Mouse (Mus musculus) limb, embryonic 10.5 days (tissue): Measurements from ENCODE around the gene Nr5a2. TPM values are rescaled to one million over a fixed set of nuclear protein-coding genes. Genes with fewer than 3 reads are reported as not detected.
"Not testable (repeated sequence)": the region's sequence is repeated elsewhere in the genome, so short reads cannot be mapped to it uniquely, and the experiment has no call there.

Experiments used
- DNase-seq: peaks from one replicate; pipeline ENCODE4 v3.0.0-alpha.2; 2017; ENCODE audit warnings: low spot score
- H3K27ac ChIP-seq: fragments of 300-500 bp; sonication (generic); 2 replicates; pipeline ENCODE4 v1.5.1; 2016; ENCODE audit warnings: mild to moderate bottlenecking
- H3K27me3 ChIP-seq: fragments of 300-500 bp; sonication (generic); 2 replicates; pipeline ENCODE4 v1.6.1; 2016; ENCODE audit warnings: low read depth, mild to moderate bottlenecking; ENCODE audit not compliant: poor library complexity, severe bottlenecking
- H3K36me3 ChIP-seq: fragments of 300-500 bp; sonication (generic); 2 replicates; pipeline ENCODE4 v1.6.1; 2016; ENCODE audit warnings: mild to moderate bottlenecking, moderate library complexity
- H3K4me1 ChIP-seq: fragments of 300-500 bp; sonication (generic); 2 replicates; pipeline ENCODE4 v1.6.1; 2016
- H3K4me3 ChIP-seq: fragments of 300-500 bp; sonication (generic); 2 replicates; pipeline ENCODE4 v1.5.1; 2016; ENCODE audit warnings: mild to moderate bottlenecking, moderate library complexity
- H3K9me3 ChIP-seq: fragments of 300-500 bp; sonication (generic); replicated peaks from 2 replicates; pipeline ENCODE4 v1.6.1; 2016; ENCODE audit warnings: mild to moderate bottlenecking
- WGBS: fragments of 180-500 bp; shearing (Covaris S2); methylation state at CpG from one replicate; pipeline ENCODE4 v1.1.7; 2016; 5-methylcytosine and 5-hydroxymethylcytosine counted together
- polyA plus RNA-seq: library from polyadenylated mRNA; unstranded; fragments of >200 nt; fragmentation: Nextera tagmentation; extraction: Ambion mirVana; gene quantifications from 2 replicates; pipeline ENCODE4 v1.2.1, GENCODE M21; 2016

Nr5a2 gene
- polyA plus RNA-seq, 1 experiment from 2014 or later = 0.30 TPM

DNA sequence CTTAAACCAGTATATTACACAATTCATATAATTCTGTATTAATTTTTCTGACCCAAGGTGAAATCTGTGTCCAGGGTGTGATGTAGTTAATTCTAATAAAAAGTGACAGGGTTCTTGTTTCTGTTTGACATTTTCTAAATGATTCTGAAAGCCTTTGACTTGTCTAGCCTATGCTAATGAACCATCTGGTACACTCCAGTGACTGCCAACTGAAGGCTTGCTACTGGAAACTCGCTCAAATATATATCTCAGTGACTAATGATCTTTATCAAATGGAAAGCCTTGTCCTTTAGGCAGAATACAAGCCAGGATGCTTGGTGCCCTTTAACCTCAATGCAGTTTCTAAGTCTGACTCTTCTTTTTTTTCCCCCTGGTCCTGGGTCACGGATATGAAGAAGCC is 114.2 kb downstream of the Nr5a2 start:
- no peaks in the 10 kb centered on the region for H3K27me3 ChIP-seq
- WGBS = 83% methylated on average over 2 of the region's 2 CpGs
- no peak for DNase-seq
- no peak overlapping the region for H3K27ac ChIP-seq
- H3K4me3 ChIP-seq = no peak overlapping the region
- no peaks in the 10 kb centered on the region for H3K4me1 ChIP-seq
- H3K36me3 ChIP-seq = no peaks in the 10 kb centered on the region
- H3K9me3 ChIP-seq = no peaks in the 10 kb centered on the region

DNA sequence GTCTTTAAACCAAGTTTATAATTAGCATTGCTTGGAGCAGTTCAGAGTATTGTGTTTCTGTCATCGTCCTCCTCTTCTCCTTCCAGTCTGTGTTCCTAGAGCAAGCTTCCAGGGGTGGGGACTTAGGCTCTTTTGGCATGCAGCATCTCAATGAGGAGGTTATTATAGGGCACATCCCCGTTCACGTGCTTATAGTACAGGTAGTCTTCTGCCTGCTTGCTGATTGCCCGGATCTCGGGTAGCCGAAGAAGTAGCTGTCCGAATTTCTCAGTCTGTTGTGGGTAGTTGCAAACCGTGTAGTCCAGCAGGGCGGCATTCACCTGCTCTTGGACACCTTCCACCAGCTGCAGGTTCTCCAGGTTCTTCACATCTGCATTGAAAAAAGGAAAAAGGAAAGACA is 114.9 kb downstream of the Nr5a2 start:
- 86% methylated on average over 9 of the region's 9 CpGs for WGBS

DNA sequence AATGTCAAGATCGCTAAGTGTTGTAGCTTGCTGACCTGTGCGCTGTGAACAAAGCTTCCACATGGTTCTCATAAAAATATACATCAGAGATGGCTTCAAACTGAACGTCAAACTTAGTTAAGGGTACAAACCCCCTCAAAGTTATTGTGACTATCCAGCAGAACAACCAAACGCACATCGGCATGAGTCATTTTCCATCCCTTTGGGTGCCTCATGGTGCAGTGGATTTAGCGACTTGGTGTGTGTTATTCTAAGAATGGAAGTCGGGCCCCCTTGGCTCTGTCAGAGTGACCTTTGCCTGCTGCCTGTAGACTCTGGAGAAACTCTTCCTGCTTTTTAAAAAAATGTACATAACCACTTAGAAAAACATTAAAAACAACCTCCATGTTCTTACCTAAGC is 119.7 kb downstream of the Nr5a2 start:
- WGBS = 83% methylated on average over 7 of the region's 7 CpGs
- Histone ChIP-seq H3K27ac (no peak overlapping the region), H3K9me3 (no peaks in the 10 kb centered on the region), H3K36me3 (no peaks in the 10 kb centered on the region), H3K27me3 (no peaks in the 10 kb centered on the region), H3K4me3 (no peak overlapping the region), H3K4me1 (no peaks in the 10 kb centered on the region)
- no peak for DNase-seq

More for the DNA sequence above, 114.9 kb downstream of the Nr5a2 start:
- Histone ChIP-seq H3K27me3 (no peaks in the 10 kb centered on the region), H3K36me3 (no peaks in the 10 kb centered on the region), H3K4me3 (no peak overlapping the region), H3K27ac (no peak overlapping the region), H3K4me1 (no peaks in the 10 kb centered on the region), H3K9me3 (no peaks in the 10 kb centered on the region)
- DNase-seq = no peak

DNA sequence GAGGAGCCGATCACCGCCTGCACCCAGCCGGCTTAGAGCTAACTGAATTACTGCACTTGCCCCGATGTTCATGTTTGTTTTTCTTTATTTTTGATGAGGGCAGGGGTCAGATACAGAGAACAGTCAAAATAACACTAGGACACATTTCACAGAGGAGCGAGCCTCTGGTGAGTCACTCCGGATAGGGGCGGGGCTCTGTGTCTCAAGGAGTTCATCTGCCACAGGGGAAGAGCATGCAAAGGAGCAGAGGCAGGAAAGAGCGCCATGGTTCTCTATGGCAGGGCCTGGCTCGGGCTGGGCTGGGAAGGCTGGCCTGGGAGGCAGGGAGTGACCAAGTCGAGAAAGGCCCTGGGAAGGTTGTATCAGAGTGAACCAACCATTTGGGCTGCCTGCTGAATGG is 121.0 kb downstream of the Nr5a2 start:
- DNase-seq = no peak
- H3K4me1 ChIP-seq = no peaks in the 10 kb centered on the region
- no peaks in the 10 kb centered on the region for H3K36me3 ChIP-seq
- no peak overlapping the region for H3K27ac ChIP-seq
- H3K9me3 ChIP-seq = no peaks in the 10 kb centered on the region
- H3K27me3 ChIP-seq = no peaks in the 10 kb centered on the region
- 87% methylated on average over 10 of the region's 10 CpGs for WGBS
- H3K4me3 ChIP-seq = no peak overlapping the region

DNA sequence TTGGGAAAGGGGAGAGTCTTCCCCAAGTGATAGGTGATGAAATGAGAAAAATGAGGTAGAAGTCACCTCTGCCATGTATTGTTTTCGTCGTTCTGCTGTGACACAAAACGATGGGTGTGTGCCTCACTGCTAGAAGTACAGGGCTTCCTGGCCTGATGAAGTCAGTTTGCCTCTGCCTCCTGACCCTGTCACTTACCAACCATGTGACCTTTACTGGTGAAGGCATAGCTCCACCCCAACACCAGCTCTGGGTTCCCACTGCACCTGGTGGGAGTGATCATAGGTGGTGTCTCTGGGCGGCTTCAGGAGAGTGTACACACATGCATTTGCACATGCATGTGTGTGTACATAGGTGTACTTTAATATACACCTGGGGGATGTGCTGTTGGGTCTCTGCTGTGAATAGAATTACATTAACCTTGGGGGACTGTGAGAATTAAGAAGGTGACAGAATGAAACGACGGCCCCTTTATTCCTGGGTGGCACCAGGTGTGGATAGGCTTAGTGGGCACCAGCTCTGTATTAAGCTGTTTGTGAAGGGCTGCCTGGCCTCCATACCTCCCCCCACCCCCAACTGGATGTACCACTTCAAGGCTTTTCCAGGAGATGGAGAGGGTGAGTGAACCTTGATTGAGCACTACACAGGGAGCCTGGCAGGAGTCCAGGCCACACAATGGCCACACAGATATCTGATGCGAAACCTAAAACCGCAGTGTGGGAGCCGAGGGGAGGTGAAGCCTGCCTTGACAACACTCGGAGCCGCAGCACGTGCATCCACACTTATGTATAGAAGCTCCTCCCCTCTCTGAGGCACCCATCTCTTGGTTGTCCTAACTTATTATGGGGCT is 127.7 kb downstream of the Nr5a2 start:
- 74% methylated on average over 12 of the region's 12 CpGs for WGBS
- no peak for DNase-seq
- Histone ChIP-seq H3K27me3 (no peaks in the 10 kb centered on the region), H3K36me3 (no peaks in the 10 kb centered on the region), H3K4me3 (no peak overlapping the region), H3K27ac (no peak overlapping the region), H3K9me3 (no peaks in the 10 kb centered on the region), H3K4me1 (0 out of 2 replicates have a peak, but pooled peaks cover 3% of the 10 kb centered on the region)

DNA sequence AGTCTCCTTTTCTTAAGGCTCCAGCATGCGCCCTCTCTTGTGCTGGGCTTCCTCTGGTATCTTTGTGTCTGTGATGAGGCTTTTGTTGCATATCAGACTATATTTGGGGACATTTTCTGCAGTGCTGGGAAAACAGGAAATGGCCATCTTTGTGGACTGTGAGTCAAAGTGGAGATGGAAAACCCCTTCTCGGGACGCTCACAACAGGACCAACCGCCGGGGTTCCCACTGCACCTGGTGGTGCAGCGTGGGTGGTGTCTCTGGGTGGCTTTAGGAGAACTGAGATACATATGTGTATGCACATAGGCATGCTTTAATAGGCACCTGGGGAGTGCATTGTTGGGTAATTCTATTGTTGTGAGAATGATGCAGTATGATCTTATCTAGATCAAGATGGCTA is 129.3 kb downstream of the Nr5a2 start:
- no peaks in the 10 kb centered on the region for H3K36me3 ChIP-seq
- no peak for DNase-seq
- no peak overlapping the region for H3K27ac ChIP-seq
- 0 out of 2 replicates have a peak, but pooled peaks cover 3% of the 10 kb centered on the region for H3K4me1 ChIP-seq
- H3K9me3 ChIP-seq = no peaks in the 10 kb centered on the region
- H3K4me3 ChIP-seq = no peak overlapping the region
- 86% methylated on average over 6 of the region's 6 CpGs for WGBS
- H3K27me3 ChIP-seq = no peaks in the 10 kb centered on the region

DNA sequence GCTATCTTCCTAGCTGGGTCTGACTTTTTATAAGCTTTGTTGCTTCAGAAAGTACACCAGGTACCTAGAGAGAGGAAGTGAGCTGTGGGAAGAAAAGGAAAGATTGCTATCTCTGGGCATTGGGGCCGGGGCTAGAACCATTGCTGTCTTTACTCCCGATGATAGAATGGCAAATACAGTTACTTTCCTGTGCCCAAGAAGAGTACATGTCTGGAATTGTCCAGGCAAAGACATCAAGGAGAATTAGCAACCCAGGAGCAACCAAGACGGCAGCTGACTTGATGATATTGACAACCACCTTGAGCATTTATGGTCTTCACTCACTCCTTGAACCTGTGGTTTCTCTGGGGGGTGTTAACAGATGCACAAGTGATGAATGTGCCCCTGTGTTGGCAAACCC is 130.3 kb downstream of the Nr5a2 start:
- H3K9me3 ChIP-seq = no peaks in the 10 kb centered on the region
- no peak overlapping the region for H3K4me3 ChIP-seq
- DNase-seq = no peak
- no peaks in the 10 kb centered on the region for H3K27me3 ChIP-seq
- H3K4me1 ChIP-seq = 0 out of 2 replicates have a peak, but pooled peaks cover 3% of the 10 kb centered on the region
- no peaks in the 10 kb centered on the region for H3K36me3 ChIP-seq
- no peak overlapping the region for H3K27ac ChIP-seq
- 95% methylated on average over 3 of the region's 3 CpGs for WGBS

DNA sequence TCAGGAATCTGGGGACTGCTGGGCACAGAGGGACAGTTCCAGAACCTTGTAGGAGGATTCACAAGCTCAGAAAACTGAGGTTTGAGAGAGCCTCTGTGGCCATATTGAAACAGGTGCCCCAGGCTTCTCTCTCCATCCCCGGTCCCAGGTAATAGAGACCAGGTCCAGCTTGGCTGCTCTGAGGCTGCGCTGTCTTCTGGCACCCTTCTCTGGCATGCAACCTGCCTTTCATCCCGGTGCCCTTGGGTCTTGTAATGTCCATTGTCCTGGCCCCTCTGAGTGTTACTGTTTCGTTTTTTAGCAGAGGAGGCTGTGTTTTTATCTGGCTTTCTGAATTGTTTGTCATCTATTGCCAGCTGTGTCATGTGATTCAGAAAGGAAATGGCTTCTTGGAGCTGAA is 136.4 kb downstream of the Nr5a2 start:
- H3K36me3 ChIP-seq = no peaks in the 10 kb centered on the region
- DNase-seq = no peak
- no peak overlapping the region for H3K27ac ChIP-seq
- no peaks in the 10 kb centered on the region for H3K27me3 ChIP-seq
- no peaks in the 10 kb centered on the region for H3K4me1 ChIP-seq
- H3K9me3 ChIP-seq = no peaks in the 10 kb centered on the region
- no peak overlapping the region for H3K4me3 ChIP-seq
- 83% methylated on average over 4 of the region's 4 CpGs for WGBS

DNA sequence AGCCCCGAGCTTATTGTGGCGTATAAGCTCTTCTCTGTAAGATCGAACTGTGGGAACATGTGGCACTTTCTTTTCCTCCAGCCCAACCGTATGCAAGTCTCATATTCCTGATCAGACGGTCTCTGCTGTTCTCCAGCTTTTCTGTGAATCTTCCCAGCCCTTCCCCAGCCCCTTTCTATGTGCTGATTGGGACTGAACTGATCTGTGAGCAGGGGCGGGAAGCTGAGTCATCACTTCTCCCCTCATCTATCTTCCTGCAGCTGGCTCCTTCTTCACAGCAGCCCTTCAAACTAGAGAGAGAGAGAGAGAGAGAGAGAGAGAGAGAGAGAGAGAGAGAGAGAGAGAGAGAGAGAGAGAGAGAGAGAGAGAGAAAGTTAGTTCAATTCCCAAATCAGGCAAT is 159.6 kb downstream of the Nr5a2 start:
- H3K27me3 ChIP-seq = no peaks in the 10 kb centered on the region
- no peaks in the 10 kb centered on the region for H3K4me1 ChIP-seq
- H3K36me3 ChIP-seq = no peaks in the 10 kb centered on the region
- no peak overlapping the region for H3K4me3 ChIP-seq
- WGBS = 76% methylated on average over 6 of the region's 6 CpGs
- no peak for DNase-seq
- no peaks in the 10 kb centered on the region for H3K9me3 ChIP-seq
- no peak overlapping the region for H3K27ac ChIP-seq

DNA sequence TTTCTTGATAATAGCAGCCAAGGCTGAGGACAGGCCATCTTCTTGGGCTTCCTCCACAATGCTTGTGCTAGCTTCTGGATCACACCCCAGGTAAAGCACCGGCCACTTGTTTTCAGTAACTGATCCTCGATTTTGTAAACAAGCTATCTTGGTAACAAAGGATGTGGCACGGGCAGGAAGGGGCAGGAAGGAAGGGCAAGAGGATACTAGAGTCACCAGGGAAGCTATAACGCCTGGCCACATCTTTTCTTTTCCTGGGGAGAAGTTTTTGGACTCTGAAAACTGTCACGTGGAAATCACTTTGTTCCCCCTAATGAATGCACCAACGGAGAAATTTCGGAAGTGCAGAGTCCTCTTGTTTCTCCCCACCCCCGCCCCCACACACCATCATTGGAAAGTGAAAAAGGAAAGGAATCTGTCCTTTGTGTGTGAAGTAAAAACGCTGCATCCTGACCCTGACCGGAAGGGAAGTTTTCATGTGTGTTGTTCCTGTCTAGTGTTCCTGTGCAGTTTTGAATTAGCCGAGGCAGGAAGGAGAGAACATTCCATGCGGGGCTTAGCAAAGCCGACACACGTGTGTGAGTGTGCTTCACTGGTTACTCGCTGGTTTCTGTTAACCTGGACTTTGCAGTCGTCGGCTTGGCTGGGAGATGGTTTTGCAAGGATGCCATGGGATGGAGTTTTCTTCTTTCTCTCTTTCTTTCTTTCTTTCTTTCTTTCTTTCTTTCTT is 163.7 kb downstream of the Nr5a2 start:
- DNase-seq = no peak
- WGBS = 53% methylated on average over 17 of the region's 17 CpGs
- Histone ChIP-seq H3K36me3 (no peaks in the 10 kb centered on the region), H3K4me1 (no peaks in the 10 kb centered on the region), H3K9me3 (no peaks in the 10 kb centered on the region), H3K27ac (0 out of 2 replicates have a peak overlapping the region, but pooled peaks have one; percentile 42), H3K4me3 (no peak overlapping the region), H3K27me3 (no peaks in the 10 kb centered on the region)

DNA sequence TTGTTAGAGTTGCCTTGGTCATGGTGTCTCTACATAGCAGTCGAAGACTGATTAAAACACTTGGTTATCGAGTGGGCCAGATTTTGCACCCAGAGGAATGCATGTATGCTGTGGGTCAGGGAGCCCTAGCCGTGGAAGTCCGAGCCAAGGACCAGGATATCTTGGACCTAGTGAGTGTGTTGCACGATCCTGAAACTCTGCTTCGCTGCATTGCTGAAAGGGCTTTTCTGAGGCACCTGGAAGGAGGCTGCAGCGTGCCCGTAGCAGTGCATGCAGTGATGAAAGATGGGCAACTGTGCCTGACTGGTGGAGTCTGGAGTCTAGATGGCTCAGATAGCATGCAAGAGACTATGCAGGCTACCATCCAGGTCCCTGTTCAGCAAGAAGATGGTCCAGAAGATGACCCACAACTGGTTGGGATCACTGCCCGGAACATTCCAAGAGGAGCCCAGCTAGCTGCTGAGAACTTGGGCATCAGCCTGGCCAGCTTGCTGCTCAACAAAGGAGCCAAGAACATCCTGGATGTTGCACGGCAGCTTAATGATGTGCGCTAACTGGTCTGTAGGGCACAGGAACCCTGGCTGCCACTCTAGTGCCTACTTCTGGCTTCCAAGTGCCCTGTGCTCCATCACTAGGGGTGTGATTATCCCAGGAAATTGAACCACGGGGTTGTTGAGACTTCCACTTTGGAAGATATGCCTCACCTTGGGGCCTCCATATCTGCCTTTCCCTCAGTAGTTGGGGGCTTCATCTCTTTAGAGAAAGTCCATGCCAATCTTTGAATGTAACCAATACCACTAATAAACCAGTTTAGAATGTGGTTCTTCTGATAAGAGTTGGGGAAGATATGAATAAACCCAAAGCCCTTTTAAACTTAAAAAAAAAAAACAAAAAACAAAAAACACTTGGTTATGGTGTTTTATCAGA is 167.0 kb downstream of the Nr5a2 start:
- not testable (repeated sequence) for H3K4me1 ChIP-seq, H3K9me3 ChIP-seq, H3K27ac ChIP-seq, H3K27me3 ChIP-seq, H3K4me3 ChIP-seq, DNase-seq, H3K36me3 ChIP-seq
- 94% methylated on average over 12 of the region's 12 CpGs for WGBS
